Mouse (Mus musculus) lung, postnatal 0 days (tissue): ENCODE results near the gene Fam227b. TPM values are rescaled to one million over a fixed set of nuclear protein-coding genes. Genes with fewer than 3 reads are reported as not detected.
A peak's percentile ranks its signal among the peaks of the same experiment; 100 is the strongest.

Source experiments
- ATAC-seq: fragments of 200-750 bp; cut with Nextera tagmentation; 2 replicates; pipeline ENCODE4 v1.8.0; 2017; ENCODE audit warnings: moderate library complexity
- DNase-seq: peaks from one replicate; pipeline ENCODE4 v3.0.0-alpha.2; 2016; ENCODE audit warnings: low spot score
- H3K27ac ChIP-seq: fragments of 300-500 bp; sonication (generic); 2 replicates; pipeline ENCODE4 v1.5.1; 2014; ENCODE audit warnings: antibody characterized with exemption, mild to moderate bottlenecking, low read length, mixed read lengths
- H3K27me3 ChIP-seq: fragments of 300-500 bp; sonication (generic); replicated peaks from 2 replicates; pipeline ENCODE4 v1.6.1; 2014; ENCODE audit warnings: low read length, mixed read lengths; ENCODE audit not compliant: insufficient read depth
- H3K36me3 ChIP-seq: fragments of 300-500 bp; sonication (generic); 2 replicates; pipeline ENCODE4 v1.6.1; 2014; ENCODE audit warnings: low read length, mixed read lengths; ENCODE audit not compliant: insufficient read depth
- H3K4me1 ChIP-seq: fragments of 300-500 bp; sonication (generic); 2 replicates; pipeline ENCODE4 v1.6.1; 2014; ENCODE audit warnings: antibody characterized with exemption, low read depth, low read length, mixed read lengths; ENCODE audit not compliant: insufficient read depth
- H3K4me2 ChIP-seq: fragments of 300-500 bp; sonication (generic); replicated peaks from 2 replicates; pipeline ENCODE4 v1.6.1; 2014; ENCODE audit warnings: low read depth, mild to moderate bottlenecking, low read length, moderate library complexity, mixed read lengths
- H3K4me3 ChIP-seq: fragments of 300-500 bp; sonication (generic); 2 replicates; pipeline ENCODE4 v1.5.1; 2014; ENCODE audit warnings: low read depth, low read length
- H3K9ac ChIP-seq: fragments of 300-500 bp; sonication (generic); replicated peaks from 2 replicates; pipeline ENCODE4 v1.6.1; 2014; ENCODE audit warnings: low read depth, mild to moderate bottlenecking
- H3K9me3 ChIP-seq: fragments of 300-500 bp; sonication (generic); 2 replicates; pipeline ENCODE4 v1.6.1; 2016; ENCODE audit warnings: low read length, mixed read lengths
- CTCF ChIP-seq: IDR thresholded peaks from 2 replicates; pipeline ENCODE4 v1.5.1; 2016; ENCODE audit warnings: antibody characterized with exemption, mild to moderate bottlenecking
- EP300 ChIP-seq: IDR thresholded peaks from 2 replicates; pipeline ENCODE4 v1.6.1; 2016; ENCODE audit warnings: antibody characterized with exemption, mild to moderate bottlenecking, control low read depth
- WGBS: fragments of 180-500 bp; shearing (Covaris S2); extraction: QIAGEN DNeasy Blood & Tissue Kit; methylation state at CpG from one replicate; pipeline ENCODE4 v1.1.7; 2014; 5-methylcytosine and 5-hydroxymethylcytosine counted together
- polyA plus RNA-seq: library from polyadenylated mRNA; unstranded; fragments of >200 nt; fragmentation: Nextera tagmentation; extraction: Ambion mirVana; gene quantifications from 2 replicates; pipeline ENCODE4 v1.2.1, GENCODE M21; 2015

Gene Fam227b
- polyA plus RNA-seq, 1 experiment from 2014 or later, result not detected

DNA sequence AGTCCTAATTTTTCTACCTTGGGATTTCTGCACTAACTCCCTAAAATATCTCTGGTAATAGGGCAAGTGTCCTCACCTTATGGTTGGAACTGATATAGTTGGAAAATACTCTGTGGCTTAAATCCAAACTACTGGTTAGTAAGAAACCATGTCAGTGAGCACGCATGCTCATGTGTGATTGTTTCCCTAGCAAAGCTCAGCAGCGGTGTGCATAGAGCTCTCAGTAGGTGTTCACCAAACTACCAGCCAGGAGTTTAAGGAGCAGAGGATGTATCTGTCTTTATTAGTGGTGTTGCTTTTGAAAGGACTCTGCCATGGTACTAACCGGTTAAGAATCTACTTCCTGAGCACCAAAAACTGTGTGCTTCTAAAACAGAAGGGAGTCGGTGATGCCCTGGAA is 115.7 kb downstream of the Fam227b start:
- WGBS, result 68% methylated on average over 4 of the region's 4 CpGs
- Histone ChIP-seq H3K9ac (peak overlapping the region; percentile 29; the same call in 1 of the 2 replicates), H3K9me3 (no peaks in the 10 kb centered on the region), H3K4me1 (no peaks in the 10 kb centered on the region; the same call in 1 of the 2 replicates), H3K27me3 (no peaks in the 10 kb centered on the region), H3K4me3 (peak overlapping the region; percentile 22), H3K27ac (peak overlapping the region; percentile 43), H3K36me3 (no peaks in the 10 kb centered on the region), H3K4me2 (peak overlapping the region; percentile 48)
- ATAC-seq, result no peak
- TF ChIP-seq CTCF (no peak), EP300 (no peak)
- DNase-seq, result no peak

DNA sequence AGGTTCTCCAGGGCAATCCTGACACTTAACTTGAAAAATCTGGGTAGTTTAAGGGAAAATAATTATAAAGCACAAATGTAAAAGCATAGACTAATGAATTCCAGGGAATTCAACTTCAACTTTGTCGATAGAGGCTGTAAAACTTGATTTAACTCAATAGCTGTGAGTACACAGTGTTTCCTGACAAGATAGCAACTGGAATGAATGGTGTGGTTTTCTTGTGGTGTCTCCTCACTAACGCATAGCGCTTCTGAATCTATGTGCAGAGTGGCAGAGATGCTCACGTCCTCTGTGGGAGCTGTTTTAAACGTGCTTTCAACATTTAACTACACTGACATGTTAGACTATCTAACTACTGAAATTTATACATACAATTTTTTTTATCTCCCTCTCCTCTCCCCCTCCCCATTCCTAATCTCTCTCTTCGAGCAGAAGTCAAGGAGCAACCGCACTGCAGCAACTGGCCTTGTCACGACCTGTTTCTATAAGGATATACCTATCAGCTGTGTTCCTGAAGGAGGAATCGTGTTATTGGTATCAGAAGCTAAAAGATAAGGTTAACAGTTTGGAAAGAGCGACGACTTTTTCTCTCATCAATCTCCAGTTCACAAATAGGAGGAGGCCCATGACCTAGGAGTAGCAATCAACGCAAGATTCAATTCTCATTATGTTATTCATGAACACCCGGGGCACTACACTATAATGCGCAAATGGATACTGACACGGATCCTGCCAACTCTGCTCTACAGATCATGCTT is 116.6 kb downstream of the Fam227b start:
- H3K27me3 ChIP-seq, result no peaks in the 10 kb centered on the region
- DNase-seq (no peak), ATAC-seq (no peak)
- TF ChIP-seq EP300 (no peak), CTCF (no peak)
- peak overlapping the region; percentile 29; the same call in 1 of the 2 replicates for H3K9ac ChIP-seq
- H3K9me3 ChIP-seq, result no peaks in the 10 kb centered on the region
- no peaks in the 10 kb centered on the region for H3K4me1 ChIP-seq
- 50% methylated on average over 15 of the region's 15 CpGs for WGBS
- H3K4me3 ChIP-seq, result peak overlapping the region; percentile 22
- H3K4me2 ChIP-seq, result peak overlapping the region; percentile 48
- peak overlapping the region; percentile 34; the same call in 1 of the 2 replicates for H3K27ac ChIP-seq
- H3K36me3 ChIP-seq, result no peaks in the 10 kb centered on the region

DNA sequence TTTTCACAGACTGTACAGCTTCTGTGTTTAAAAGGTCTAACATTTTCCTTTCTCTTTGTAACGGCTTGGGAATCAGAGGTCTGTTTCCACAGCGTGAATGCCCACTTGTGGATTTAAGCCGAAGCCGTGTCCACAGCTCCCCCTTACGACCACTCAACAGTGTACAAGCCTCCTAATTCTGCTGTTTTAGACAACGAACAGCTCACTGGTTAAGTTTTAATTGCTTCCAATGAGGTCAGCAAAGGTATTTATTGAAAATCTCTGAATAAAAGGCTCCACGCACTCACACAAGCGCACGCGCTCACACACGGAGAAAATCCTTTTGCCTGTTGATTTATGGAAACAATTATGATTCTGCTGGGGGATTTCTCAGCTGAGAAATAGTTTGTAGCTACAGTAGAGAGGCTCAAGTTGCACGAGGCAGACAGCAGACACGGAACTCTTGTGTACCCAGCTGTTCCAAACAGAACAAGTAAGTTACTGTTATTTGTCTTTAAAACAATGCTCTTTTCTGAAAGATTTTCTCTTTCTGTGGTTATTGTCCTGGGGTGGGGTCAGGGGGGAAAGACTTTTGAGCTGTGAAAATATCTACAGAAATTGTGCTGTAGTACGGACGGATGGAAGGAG is 117.3 kb downstream of the Fam227b start, which contains the start of gene Fgf7:
Gene Fgf7, plus strand, starts transcription at position 280 of the 627 bp plus-strand sequence.
- H3K9me3 ChIP-seq, result no peaks in the 10 kb centered on the region
- peak within 1 kb of the TSS; percentile 29; the same call in 1 of the 2 replicates for H3K9ac ChIP-seq
- peak within 1 kb of the TSS; percentile 22 for H3K4me3 ChIP-seq
- DNase-seq (peak; percentile 75), ATAC-seq (peak; percentile 56)
- H3K4me1 ChIP-seq, result no peaks in the 10 kb centered on the region
- peak within 1 kb of the TSS; percentile 48 for H3K4me2 ChIP-seq
- WGBS, result 34% methylated on average over 15 of the region's 15 CpGs
- H3K27ac ChIP-seq, result peak within 1 kb of the TSS; percentile 34; the same call in 1 of the 2 replicates
- H3K27me3 ChIP-seq, result no peaks in the 10 kb centered on the region
- H3K36me3 ChIP-seq, result no peaks in the 10 kb centered on the region
- TF ChIP-seq EP300 (0 out of 2 replicates have a peak, but pooled peaks have one; percentile 37), CTCF (peak; percentile 72)

DNA sequence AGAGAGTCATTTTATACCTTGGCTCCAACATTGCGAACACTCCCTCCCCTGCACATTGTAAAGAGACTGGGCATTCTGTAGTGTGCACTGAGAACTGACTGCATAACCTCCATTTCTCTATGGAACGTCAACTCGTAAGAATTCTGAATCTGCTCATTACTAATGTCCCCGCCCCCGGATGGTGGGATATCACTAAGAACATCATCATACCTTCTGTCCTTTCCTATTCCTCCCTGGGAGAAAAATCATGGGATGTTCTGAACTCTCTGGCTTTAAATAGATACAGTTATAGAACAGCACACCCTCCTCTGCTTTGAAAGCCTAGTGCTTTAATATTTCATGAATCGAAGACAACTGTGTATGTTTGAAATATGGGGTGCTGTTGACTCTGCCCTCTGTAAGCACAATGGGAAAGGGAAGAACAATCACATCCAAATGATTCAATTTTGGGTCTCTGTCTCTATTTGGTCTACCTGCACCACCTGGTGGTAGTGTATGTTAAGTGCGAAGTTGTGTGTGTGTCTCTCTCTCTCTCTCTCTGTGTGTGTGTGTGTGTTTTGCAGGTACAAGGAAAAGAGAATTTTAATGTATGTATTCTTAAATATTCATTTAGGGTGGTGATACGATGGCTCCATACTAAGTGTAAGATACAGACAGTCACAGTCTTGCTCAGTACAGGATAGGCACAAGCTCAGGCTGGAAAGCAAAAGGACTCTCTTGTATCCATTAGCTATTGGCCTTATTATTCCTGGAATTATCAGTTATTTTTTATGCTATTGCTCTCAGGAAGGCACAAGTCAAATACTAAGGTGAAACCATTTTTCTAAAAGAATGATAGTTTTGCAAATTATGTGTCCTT is 118.5 kb downstream of the Fam227b start:
- no peaks in the 10 kb centered on the region for H3K36me3 ChIP-seq
- H3K9ac ChIP-seq, result no peak overlapping the region
- no peaks in the 10 kb centered on the region for H3K27me3 ChIP-seq
- TF ChIP-seq EP300, result no peak
- peak; percentile 74 for TF ChIP-seq CTCF
- H3K4me3 ChIP-seq, result no peak overlapping the region
- H3K9me3 ChIP-seq, result no peaks in the 10 kb centered on the region
- H3K4me2 ChIP-seq, result no peak overlapping the region
- no peak for ATAC-seq
- 65% methylated on average over 8 of the region's 8 CpGs for WGBS
- DNase-seq, result no peak
- no peak overlapping the region for H3K27ac ChIP-seq
- no peaks in the 10 kb centered on the region for H3K4me1 ChIP-seq

DNA sequence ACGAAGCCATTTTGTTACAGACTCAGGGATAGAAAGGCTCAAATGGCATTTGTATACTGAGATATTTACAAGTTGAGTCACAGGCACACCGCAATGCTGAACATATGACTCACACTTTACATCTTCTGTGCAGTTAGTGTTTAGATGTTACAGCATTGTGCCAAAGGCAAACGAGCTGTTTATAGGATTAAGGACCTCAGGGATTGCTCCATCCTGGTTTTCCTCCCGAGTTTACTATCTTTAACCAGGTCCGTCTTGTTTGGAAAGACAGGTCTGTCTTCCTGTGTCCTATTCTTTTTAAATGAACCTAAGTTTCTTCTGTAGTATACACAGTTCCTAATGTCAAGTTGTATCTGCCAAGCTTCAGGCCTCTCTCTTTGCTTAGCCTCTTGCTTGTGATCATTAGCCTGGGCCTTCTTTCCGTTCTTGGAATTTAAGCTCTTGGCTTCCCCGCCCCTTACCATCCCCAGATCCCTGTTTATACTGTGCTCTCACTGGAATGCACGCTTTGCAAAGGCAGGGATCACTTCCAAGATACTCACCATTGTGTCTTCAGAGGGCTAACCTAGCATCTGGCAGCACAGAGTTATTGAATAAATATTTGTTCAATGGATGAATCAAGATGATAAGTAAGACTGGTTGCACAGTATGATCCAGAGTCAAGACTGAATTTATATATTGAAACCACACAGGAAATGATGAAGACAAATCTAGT is 120.5 kb downstream of the Fam227b start:
- Histone ChIP-seq H3K27ac (no peak overlapping the region), H3K9ac (no peak overlapping the region), H3K4me2 (no peak overlapping the region), H3K9me3 (no peaks in the 10 kb centered on the region), H3K4me1 (no peaks in the 10 kb centered on the region), H3K27me3 (no peaks in the 10 kb centered on the region), H3K4me3 (no peak overlapping the region), H3K36me3 (no peaks in the 10 kb centered on the region)
- DNase-seq (peak; percentile 73), ATAC-seq (peak; percentile 77)
- whole genome bisulfite sequencing, result 25% methylated on average over 8 of the region's 8 CpGs
- no peak for TF ChIP-seq CTCF
- TF ChIP-seq EP300, result peak; percentile 59; the same call in 1 of the 2 replicates
